Mouse (Mus musculus) forebrain, embryonic 13.5 days (tissue): Measurements from ENCODE around the gene Rnasel. TPM values are rescaled to one million over a fixed set of nuclear protein-coding genes. Genes with fewer than 3 reads are reported as not detected.

Source experiments
- ATAC-seq: fragments of 200-750 bp; cut with Nextera tagmentation; 2 replicates; pipeline ENCODE4 v1.8.0; 2017
- H3K27ac ChIP-seq: fragments of 300-500 bp; sonication (generic); 2 replicates; pipeline ENCODE4 v1.5.1; 2015; ENCODE audit warnings: inconsistent platforms, mild to moderate bottlenecking, moderate library complexity
- H3K27me3 ChIP-seq: fragments of 300-500 bp; sonication (generic); 2 replicates; pipeline ENCODE4 v1.6.1; 2015; ENCODE audit warnings: mild to moderate bottlenecking, inconsistent platforms
- H3K36me3 ChIP-seq: fragments of 300-500 bp; sonication (generic); 2 replicates; pipeline ENCODE4 v1.6.1; 2015; ENCODE audit warnings: mild to moderate bottlenecking, inconsistent platforms; ENCODE audit not compliant: poor library complexity, severe bottlenecking
- H3K4me1 ChIP-seq: fragments of 300-500 bp; sonication (generic); 2 replicates; pipeline ENCODE4 v1.6.1; 2015; ENCODE audit warnings: inconsistent platforms
- H3K4me2 ChIP-seq: fragments of 300-500 bp; sonication (generic); 2 replicates; pipeline ENCODE4 v1.6.1; 2015; ENCODE audit warnings: inconsistent platforms, mild to moderate bottlenecking, moderate library complexity
- H3K4me3 ChIP-seq: fragments of 300-500 bp; sonication (generic); 2 replicates; pipeline ENCODE4 v1.5.1; 2015; ENCODE audit warnings: mild to moderate bottlenecking, inconsistent platforms
- H3K9ac ChIP-seq: fragments of 300-500 bp; sonication (generic); 2 replicates; pipeline ENCODE4 v1.6.1; 2015; ENCODE audit warnings: mild to moderate bottlenecking, inconsistent platforms
- H3K9me3 ChIP-seq: fragments of 300-500 bp; sonication (generic); replicated peaks from 2 replicates; pipeline ENCODE4 v1.6.1; 2016; ENCODE audit warnings: inconsistent platforms
- WGBS: fragments of 180-500 bp; shearing (Covaris S2); methylation state at CpG from one replicate; pipeline ENCODE4 v1.1.7; 2015; 5-methylcytosine and 5-hydroxymethylcytosine counted together
- polyA plus RNA-seq: library from polyadenylated mRNA; unstranded; fragments of >200 nt; fragmentation: Nextera tagmentation; extraction: Ambion mirVana; gene quantifications from 2 replicates; pipeline ENCODE4 v1.2.1, GENCODE M21; 2015

Rnasel gene
- polyA plus RNA-seq: 38.1 and 41.9 TPM in 2 replicates

DNA sequence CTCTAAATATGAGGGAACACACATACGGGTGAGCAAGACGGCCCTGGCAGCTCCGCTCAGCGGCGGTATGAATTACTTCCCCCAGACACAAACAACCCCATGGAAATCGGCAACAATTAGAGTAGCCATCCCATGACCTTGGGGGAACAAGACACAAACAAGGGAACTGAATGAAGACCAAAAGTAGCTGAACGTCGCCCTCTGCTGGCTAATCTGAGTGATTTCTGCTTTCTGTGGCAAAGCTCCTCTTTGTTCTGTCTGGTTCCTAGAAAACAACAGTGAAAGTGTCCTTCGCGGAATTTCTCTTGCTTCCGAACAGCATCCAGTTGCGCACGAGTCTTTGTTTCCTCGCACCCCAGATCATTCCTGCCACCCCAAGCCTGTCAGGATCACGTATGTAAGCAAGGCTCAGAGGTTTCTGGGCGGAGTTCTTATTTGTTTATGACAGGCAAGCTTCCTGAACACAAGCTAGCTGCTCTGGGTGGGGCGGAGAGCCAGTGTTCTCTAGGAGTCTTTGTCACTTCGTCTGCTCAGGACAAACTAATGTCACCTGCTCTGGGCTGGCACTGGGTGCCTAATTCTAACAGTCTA is at the start of gene Rnasel:
Gene Rnasel (plus strand): TSS at position 216 of the 591 bp plus-strand sequence.
- peak within 1 kb of the TSS; percentile 77 for H3K27ac ChIP-seq
- peak within 1 kb of the TSS; percentile 64 for H3K4me2 ChIP-seq
- H3K27me3 ChIP-seq: no peaks in the 10 kb centered on the region
- peaks cover 8% of the 10 kb centered on the region for H3K36me3 ChIP-seq
- no peaks in the 10 kb centered on the region for H3K9me3 ChIP-seq
- peak; percentile 66 for ATAC-seq
- H3K4me1 ChIP-seq: peaks cover 48% of the 10 kb centered on the region
- peak within 1 kb of the TSS; percentile 79 for H3K9ac ChIP-seq
- WGBS: 3% methylated on average over 18 of the region's 18 CpGs
- peak within 1 kb of the TSS; percentile 46 for H3K4me3 ChIP-seq

DNA sequence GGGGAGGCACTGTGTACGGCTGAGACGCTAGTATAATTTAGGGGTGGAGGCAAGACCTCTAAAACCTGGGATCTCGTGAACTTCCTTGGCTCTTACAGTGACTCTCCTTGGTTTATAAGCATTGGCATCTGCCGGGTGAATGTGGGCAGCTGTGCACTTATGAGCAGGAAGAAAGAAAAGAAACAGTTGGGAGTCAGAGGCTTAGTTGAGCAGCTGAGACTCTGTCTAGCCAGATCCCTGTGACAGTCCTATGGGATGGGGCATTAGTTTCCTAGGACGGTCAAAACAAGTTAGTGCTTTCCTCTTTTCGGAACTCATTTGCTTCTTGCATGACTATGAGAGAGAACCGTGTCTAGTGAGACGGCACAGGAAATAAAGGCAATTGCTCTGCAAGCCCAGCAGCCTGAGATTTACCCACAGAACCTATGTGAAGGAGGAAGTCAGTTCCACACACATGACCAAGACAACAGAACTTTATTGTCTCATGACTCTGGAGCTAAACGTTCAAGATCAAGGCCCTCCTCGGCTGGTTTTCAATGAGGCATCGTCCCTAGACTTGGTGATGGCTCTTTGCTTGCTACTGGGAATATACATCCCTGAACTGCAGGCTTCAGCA is 48.7 kb upstream of the Rnasel start:
- no peak overlapping the region for H3K27ac ChIP-seq
- H3K4me3 ChIP-seq: no peak overlapping the region
- no peak overlapping the region for H3K9ac ChIP-seq
- H3K27me3 ChIP-seq: no peaks in the 10 kb centered on the region
- WGBS: 85% methylated on average over 11 of the region's 11 CpGs
- no peaks in the 10 kb centered on the region for H3K36me3 ChIP-seq
- H3K4me1 ChIP-seq: peaks cover 39% of the 10 kb centered on the region
- no peaks in the 10 kb centered on the region for H3K9me3 ChIP-seq
- no peak for ATAC-seq
- no peak overlapping the region for H3K4me2 ChIP-seq

DNA sequence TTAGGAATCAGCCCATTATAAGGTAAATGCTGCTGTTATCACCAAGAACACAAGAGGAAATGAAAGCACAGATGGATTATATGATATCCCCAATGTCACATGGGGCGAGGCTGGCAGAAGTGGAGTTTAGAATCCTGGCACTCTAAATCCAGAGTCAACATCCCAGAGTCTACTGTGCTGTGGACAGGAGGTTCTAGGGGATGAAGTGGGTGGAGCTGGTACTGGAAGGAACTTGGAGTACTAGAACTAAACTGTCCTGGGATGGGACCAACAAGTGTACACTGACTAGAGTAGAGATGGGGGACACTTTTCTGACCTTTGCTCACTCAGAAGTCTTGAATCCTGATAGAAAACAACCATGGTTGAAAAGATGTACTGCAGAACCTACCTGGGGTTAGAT is 47.8 kb upstream of the Rnasel start:
- Histone ChIP-seq H3K27me3 (no peaks in the 10 kb centered on the region), H3K9ac (no peak overlapping the region), H3K4me1 (peaks cover 39% of the 10 kb centered on the region), H3K4me3 (no peak overlapping the region), H3K4me2 (no peak overlapping the region), H3K36me3 (no peaks in the 10 kb centered on the region), H3K27ac (no peak overlapping the region), H3K9me3 (no peaks in the 10 kb centered on the region; the same call in 1 of the 2 replicates)
- ATAC-seq: no peak
- WGBS: 97% methylated on average over 1 of the region's 1 CpGs

DNA sequence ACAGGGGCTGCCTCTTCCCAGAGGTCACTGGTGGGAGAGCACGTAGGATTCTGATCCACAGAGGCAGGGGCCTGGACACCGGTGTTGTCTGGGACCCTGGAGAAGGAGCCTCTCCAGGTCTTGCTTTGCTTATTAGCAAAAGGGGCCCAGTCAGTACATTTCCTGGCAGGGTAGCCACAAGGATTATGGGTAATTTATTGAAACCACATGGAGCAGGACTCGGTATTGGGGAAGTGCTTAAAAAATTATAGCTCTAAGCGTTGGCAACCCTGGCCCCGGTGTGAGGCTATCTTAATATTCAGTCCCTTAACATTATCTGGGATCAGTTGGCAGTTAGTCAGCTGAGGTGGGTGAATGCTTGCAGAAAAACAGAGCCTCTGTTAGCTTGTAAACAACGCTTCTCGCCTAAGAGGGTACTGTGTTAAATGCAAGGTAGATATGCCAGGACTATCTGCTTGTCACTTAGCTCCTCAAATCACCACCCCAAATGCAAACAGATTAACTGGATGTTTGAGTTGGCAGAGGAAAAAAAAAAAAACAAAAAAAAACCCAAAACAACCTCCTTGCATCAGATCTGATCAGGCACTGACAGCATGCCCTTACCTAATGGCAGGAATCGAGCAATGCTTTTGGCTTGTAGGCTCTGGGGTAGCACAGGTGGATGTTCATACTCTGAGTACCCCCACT is 46.9 kb upstream of the Rnasel start:
- Histone ChIP-seq H3K36me3 (no peaks in the 10 kb centered on the region), H3K9ac (no peak overlapping the region), H3K4me1 (peaks cover 39% of the 10 kb centered on the region), H3K9me3 (no peaks in the 10 kb centered on the region; the same call in 1 of the 2 replicates), H3K4me2 (no peak overlapping the region), H3K4me3 (no peak overlapping the region), H3K27ac (peak overlapping the region; percentile 84), H3K27me3 (no peaks in the 10 kb centered on the region)
- 80% methylated on average over 8 of the region's 8 CpGs for WGBS
- no peak for ATAC-seq

DNA sequence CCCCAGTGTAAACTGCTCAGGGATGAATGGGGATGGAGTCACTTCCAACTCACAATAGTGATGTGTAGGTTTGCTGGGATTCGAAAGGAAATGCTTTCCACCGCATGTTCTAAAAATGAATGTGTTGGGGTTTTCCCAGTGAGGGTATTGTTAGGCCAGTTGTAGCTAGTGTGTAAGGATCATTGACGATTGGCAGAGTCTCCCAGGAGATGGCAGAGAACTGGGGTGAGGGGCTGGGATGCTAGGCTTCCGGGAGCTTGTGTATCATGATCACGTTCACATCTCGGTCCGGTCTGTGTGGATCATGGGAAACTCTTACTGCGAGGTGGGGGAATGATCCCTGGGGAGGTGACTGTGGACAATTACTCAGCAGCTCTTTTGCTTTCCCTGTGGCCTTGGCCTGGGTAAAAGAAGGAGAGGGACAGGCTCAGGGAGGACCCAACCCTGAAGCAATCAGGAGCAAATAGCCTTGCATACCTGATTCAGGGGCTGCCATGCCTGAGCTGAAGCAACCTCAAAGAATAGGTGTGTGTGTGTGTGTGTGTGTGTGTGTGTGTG is 46.3 kb upstream of the Rnasel start:
- peak overlapping the region; percentile 84 for H3K27ac ChIP-seq
- no peak overlapping the region for H3K4me3 ChIP-seq
- peak overlapping the region; percentile 37 for H3K4me2 ChIP-seq
- WGBS: 30% methylated on average over 8 of the region's 8 CpGs
- H3K27me3 ChIP-seq: no peaks in the 10 kb centered on the region
- no peaks in the 10 kb centered on the region; the same call in 1 of the 2 replicates for H3K9me3 ChIP-seq
- peak; percentile 16 for ATAC-seq
- peaks cover 39% of the 10 kb centered on the region for H3K4me1 ChIP-seq
- no peaks in the 10 kb centered on the region for H3K36me3 ChIP-seq
- H3K9ac ChIP-seq: no peak overlapping the region

DNA sequence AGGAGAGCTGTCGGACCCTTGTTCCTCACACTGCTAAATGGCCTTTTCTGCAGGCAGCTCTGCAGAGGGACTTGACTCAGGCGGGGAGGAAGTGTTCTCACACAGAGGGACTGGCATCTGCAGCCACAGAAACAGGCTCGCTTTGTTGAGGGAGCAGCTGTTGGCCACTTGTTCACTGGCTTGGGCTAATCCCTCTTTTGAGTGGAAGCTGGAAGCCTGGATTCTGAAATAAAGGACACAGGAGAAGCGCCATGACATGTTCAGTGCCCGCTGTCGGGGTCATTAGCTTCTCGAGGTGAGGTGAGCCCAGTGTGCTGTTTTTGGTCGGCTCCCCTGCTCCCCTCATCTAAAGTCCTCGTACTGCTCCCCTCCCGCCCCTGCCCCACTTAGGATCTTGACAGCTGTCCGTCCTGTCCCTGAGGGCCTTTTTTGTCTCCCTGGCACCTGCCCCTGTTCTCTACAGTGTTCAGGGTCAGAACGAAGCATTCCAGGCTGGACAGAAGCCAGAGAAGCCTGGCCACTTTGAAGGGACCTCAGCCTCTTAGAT is 45.7 kb upstream of the Rnasel start:
- peaks cover 39% of the 10 kb centered on the region for H3K4me1 ChIP-seq
- no peak overlapping the region for H3K4me3 ChIP-seq
- H3K9me3 ChIP-seq: no peaks in the 10 kb centered on the region; the same call in 1 of the 2 replicates
- H3K36me3 ChIP-seq: no peaks in the 10 kb centered on the region
- peak overlapping the region; percentile 84 for H3K27ac ChIP-seq
- H3K9ac ChIP-seq: 0 out of 2 replicates have a peak overlapping the region, but pooled peaks have one; percentile 12
- no peaks in the 10 kb centered on the region for H3K27me3 ChIP-seq
- H3K4me2 ChIP-seq: peak overlapping the region; percentile 37
- 1% methylated on average over 12 of the region's 12 CpGs for WGBS
- ATAC-seq: peak; percentile 87

DNA sequence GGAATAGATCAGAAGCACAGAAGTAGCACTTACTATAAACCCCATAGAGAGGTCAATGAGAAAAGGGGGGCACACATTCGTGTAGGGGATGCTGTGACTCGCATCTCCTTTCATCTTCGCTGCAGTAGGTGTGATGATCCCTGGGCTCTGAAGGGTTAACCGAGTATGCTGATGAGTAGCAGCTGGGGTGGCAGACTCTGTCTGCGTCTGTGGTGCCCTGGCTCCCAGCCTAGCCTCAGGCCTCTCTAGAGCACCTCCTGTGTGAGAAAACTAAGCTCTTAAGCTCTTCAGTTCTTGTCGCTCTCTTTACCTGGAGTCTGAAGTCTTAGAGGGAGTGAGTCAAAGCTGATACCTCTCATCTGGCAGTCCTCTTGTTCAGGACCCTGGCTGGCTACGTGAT is 45.1 kb upstream of the Rnasel start:
- 3% methylated on average over 7 of the region's 7 CpGs for WGBS
- H3K9ac ChIP-seq: peak overlapping the region; percentile 12; the same call in 1 of the 2 replicates
- peak overlapping the region; percentile 84 for H3K27ac ChIP-seq
- H3K4me1 ChIP-seq: peaks cover 35% of the 10 kb centered on the region
- peak overlapping the region; percentile 37 for H3K4me2 ChIP-seq
- H3K36me3 ChIP-seq: no peaks in the 10 kb centered on the region
- H3K9me3 ChIP-seq: no peaks in the 10 kb centered on the region; the same call in 1 of the 2 replicates
- peak; percentile 70 for ATAC-seq
- no peaks in the 10 kb centered on the region for H3K27me3 ChIP-seq
- no peak overlapping the region for H3K4me3 ChIP-seq

DNA sequence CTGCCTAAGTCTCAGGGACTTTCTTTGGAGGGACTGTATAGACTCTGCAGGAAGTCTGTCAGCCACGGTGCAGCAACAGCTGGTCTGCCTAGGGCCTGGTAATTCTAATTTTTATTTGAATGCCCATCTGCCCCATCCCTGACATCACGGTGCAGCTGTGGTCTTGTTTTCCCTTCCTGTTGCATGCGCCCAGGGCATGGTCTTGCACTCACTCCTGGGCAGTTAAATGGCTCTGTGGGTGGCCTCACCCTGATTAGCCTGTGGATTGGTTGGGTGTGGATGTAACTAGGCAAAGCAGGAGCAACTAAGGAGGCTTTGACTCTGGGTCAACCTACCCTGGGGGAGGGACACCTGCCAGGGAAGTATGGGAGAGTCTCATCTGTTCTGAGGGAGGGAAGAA is 44.2 kb upstream of the Rnasel start:
- Histone ChIP-seq H3K27me3 (no peaks in the 10 kb centered on the region), H3K36me3 (no peaks in the 10 kb centered on the region), H3K27ac (peak overlapping the region; percentile 84; the same call in 1 of the 2 replicates), H3K9ac (no peak overlapping the region), H3K4me1 (peaks cover 35% of the 10 kb centered on the region), H3K9me3 (no peaks in the 10 kb centered on the region; the same call in 1 of the 2 replicates), H3K4me2 (no peak overlapping the region), H3K4me3 (no peak overlapping the region)
- ATAC-seq: 0 out of 2 replicates have a peak, but pooled peaks have one; percentile 11
- 23% methylated on average over 3 of the region's 3 CpGs for WGBS

DNA sequence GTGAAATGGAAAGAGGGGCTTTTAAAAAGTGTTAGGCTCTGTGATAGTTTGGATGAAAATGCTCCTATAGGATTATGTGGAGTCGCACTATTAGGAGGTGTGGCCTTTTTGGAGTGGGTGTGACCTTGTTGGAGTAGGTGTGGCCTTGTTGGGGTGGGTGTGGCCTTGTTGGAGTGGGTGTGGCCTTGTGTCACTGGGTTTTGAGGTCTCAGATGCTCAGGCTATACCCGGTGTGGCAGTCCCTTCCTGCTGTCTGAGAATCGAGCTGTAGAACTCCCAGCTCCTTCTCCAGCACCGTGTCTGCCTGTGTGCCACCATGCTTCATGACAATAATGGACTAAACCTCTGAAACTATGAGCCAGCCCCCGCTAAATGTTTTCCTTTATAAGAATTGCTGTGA is 40.6 kb upstream of the Rnasel start:
- no peak for ATAC-seq
- H3K9me3 ChIP-seq: no peaks in the 10 kb centered on the region; the same call in 1 of the 2 replicates
- no peak overlapping the region for H3K27ac ChIP-seq
- WGBS: 82% methylated on average over 5 of the region's 5 CpGs
- no peaks in the 10 kb centered on the region for H3K27me3 ChIP-seq
- H3K4me1 ChIP-seq: peaks cover 17% of the 10 kb centered on the region
- H3K9ac ChIP-seq: no peak overlapping the region
- H3K4me2 ChIP-seq: no peak overlapping the region
- no peaks in the 10 kb centered on the region for H3K36me3 ChIP-seq
- H3K4me3 ChIP-seq: no peak overlapping the region

DNA sequence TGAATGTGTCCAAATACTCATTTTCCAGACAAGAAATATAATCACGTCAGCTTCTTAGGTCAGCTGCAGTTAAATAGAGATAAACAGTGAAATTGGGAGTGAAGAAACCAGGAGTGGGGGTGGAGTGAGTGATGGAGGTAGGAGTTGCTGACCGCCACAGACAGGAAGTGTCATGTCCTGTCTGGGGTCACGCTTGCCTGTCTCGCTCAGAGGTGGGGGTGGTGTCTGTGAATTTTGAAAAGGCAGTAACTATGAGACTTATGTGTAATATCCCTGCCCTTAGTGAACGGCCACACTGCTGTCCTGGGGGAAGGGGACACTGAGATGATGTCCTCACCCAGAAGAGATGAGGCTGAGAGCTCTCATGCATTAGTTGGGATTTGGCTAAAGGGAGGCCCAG is 39.8 kb upstream of the Rnasel start:
- ATAC-seq: no peak
- H3K27me3 ChIP-seq: no peaks in the 10 kb centered on the region
- 92% methylated on average over 5 of the region's 5 CpGs for WGBS

DNA sequence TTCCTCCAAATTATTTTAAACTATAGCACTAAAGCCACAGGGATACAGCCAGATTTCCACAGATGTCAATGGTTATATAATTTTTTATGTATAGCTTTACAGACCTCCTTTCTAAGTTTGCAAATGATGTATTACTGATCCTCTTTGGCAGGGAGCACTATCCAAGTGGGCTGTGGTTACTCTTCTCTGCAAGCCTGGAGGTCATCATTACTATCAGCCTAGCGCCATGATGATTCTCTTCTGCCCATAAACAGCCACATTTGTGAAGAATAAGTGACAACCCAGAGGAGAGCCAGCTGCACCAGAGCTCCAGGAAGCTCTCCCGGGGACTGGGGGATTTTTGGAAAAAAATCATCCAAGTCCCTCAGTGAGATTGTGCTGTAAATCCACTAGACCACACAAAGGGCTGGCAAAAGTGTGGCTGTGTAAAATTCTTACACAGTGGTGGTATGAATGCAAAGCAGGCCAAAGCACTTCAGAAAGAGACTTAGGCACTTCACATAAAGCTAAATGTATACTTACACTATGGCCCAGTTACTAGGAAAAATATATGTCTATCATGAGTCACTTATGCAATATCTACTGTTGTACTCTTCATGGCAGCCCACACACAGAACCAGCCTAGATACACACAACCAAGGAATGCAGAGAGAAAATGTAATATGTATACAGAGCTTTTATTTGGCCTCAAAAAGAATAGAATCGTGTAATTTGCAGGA is 37.5 kb upstream of the Rnasel start:
- Histone ChIP-seq H3K27ac (no peak overlapping the region), H3K9me3 (no peaks in the 10 kb centered on the region), H3K9ac (no peak overlapping the region), H3K27me3 (no peaks in the 10 kb centered on the region), H3K36me3 (no peaks in the 10 kb centered on the region), H3K4me3 (no peak overlapping the region), H3K4me1 (no peaks in the 10 kb centered on the region), H3K4me2 (no peak overlapping the region)
- ATAC-seq: no peak
- 80% methylated on average over 3 of the region's 3 CpGs for WGBS

More for the DNA sequence above, 39.8 kb upstream of the Rnasel start:
- H3K36me3 ChIP-seq: no peaks in the 10 kb centered on the region
- H3K4me3 ChIP-seq: no peak overlapping the region
- H3K9me3 ChIP-seq: no peaks in the 10 kb centered on the region; the same call in 1 of the 2 replicates
- no peak overlapping the region for H3K9ac ChIP-seq
- no peak overlapping the region for H3K27ac ChIP-seq
- peaks cover 9% of the 10 kb centered on the region for H3K4me1 ChIP-seq
- no peak overlapping the region for H3K4me2 ChIP-seq
